Mouse (Mus musculus) forelimb bud, embryonic 11.5 days (tissue): ENCODE measurements at regions not wholly inside any gene's neighbourhood (a gene's known extent, or its start where the extent isn't known, plus 50 kb on each side); places are given as distances from the start of the nearest gene placed in this dataset.
"Not testable (repeated sequence)": the region's sequence is repeated elsewhere in the genome, so short reads cannot be mapped to it uniquely, and the experiment has no call there.

Source experiments
- DNase-seq: peaks from one replicate; pipeline ENCODE4 v3.0.0-alpha.2; 2012; ENCODE audit warnings: low read depth, low spot score

GRCm38 (mm10) chr12:80055894-80056293, 56.9 kb downstream of the Zfp36l1 start:
- DNase-seq = not testable (repeated sequence)

- DNase-seq = no peak
Measured at GRCm38 (mm10) chr12:80055394-80055793, 57.4 kb downstream of the Zfp36l1 start.

GRCm38 (mm10) chr12:80054655-80055037, 58.2 kb downstream of the Zfp36l1 start:
- no peak for DNase-seq

- no peak for DNase-seq
Measured at GRCm38 (mm10) chr12:80053902-80054654, 58.7 kb downstream of the Zfp36l1 start.

GRCm38 (mm10) chr12:80048215-80048979, 64.4 kb downstream of the Zfp36l1 start:
- DNase-seq = no peak

- DNase-seq = no peak
Measured at GRCm38 (mm10) chr12:80046625-80047303, 66.0 kb downstream of the Zfp36l1 start.

- DNase-seq = no peak
Measured at GRCm38 (mm10) chr12:80041510-80042324, 71.1 kb downstream of the Zfp36l1 start.

- DNase-seq = no peak
Measured at GRCm38 (mm10) chr12:80041012-80041411, 71.8 kb downstream of the Zfp36l1 start.

GRCm38 (mm10) chr12:80040233-80040632, 72.6 kb downstream of the Zfp36l1 start:
- DNase-seq = no peak

- DNase-seq = no peak
Measured at GRCm38 (mm10) chr12:80039150-80039549, 73.7 kb downstream of the Zfp36l1 start.

- DNase-seq = no peak
Measured at GRCm38 (mm10) chr12:80035500-80036271, 77.1 kb downstream of the Zfp36l1 start.

- DNase-seq = peak; percentile 13
Measured at GRCm38 (mm10) chr12:80034963-80035411, 77.8 kb downstream of the Zfp36l1 start.

GRCm38 (mm10) chr12:80034100-80034499, 78.7 kb downstream of the Zfp36l1 start:
- no peak for DNase-seq

GRCm38 (mm10) chr12:80032520-80032919, 80.3 kb downstream of the Zfp36l1 start:
- DNase-seq = peak; percentile 18

GRCm38 (mm10) chr12:80028301-80028700, 84.5 kb downstream of the Zfp36l1 start:
- DNase-seq = no peak

- peak; percentile 63 for DNase-seq
Measured at GRCm38 (mm10) chr12:80023107-80024078, 89.4 kb downstream of the Zfp36l1 start.

- DNase-seq = peak; percentile 75
Measured at GRCm38 (mm10) chr12:80022181-80023106, 90.4 kb downstream of the Zfp36l1 start.

GRCm38 (mm10) chr12:80021030-80021473, 91.8 kb downstream of the Zfp36l1 start:
- peak; percentile 71 for DNase-seq
